ENCODE assay signal across 8 mouse cellular contexts in genomic region chr11:88555902-88556549, GRCm38 (mm10).
DNase-seq lines count a peak whose midpoint lies in the region; ATAC-seq lines count a peak whose summit lies in the region.

No protein-coding gene starts in this region.

- no peak overlapping the region for H3K9ac ChIP-seq in limb, embryonic 12.5 days (replicated peaks)

- peak; percentile 50 for DNase-seq in adrenal gland, adult 2 months
- DNase-seq in adrenal gland, postnatal 4 days (ENCODE audit: low spot score in 2 of 2) = no peak
- peak; percentile 78 for DNase-seq in embryo, embryonic 11 days
- DNase-seq in hindbrain, embryonic 10.5 days (ENCODE audit: low spot score) = no peak
- peak; percentile 58 for DNase-seq in naive thymus-derived CD4-positive, alpha-beta T cell, adult 2 months (ENCODE audit: low read depth)
- DNase-seq in retina, postnatal 1 day = no peak
- DNase-seq in right cerebral cortex, postnatal 25 days = no peak

- no peaks in the 10 kb centered on the region for H3K27me3 ChIP-seq in hindbrain, embryonic 10.5 days (ENCODE audit: insufficient read depth, poor library complexity, severe bottlenecking)
- H3K27me3 ChIP-seq in limb, embryonic 12.5 days = peaks cover 21% of the 10 kb centered on the region

- peak overlapping the region; percentile 82 for H3K27ac ChIP-seq in hindbrain, embryonic 10.5 days
- H3K27ac ChIP-seq in limb, embryonic 12.5 days = peak overlapping the region; percentile 83

- H3K4me3 ChIP-seq in hindbrain, embryonic 10.5 days = no peak overlapping the region
- no peak overlapping the region for H3K4me3 ChIP-seq in limb, embryonic 12.5 days (replicated peaks)

- peak overlapping the region; percentile 40 for H3K4me2 ChIP-seq in limb, embryonic 12.5 days

- peaks cover 2% of the 10 kb centered on the region; the same call in 1 of the 2 replicates for H3K36me3 ChIP-seq in hindbrain, embryonic 10.5 days
- no peaks in the 10 kb centered on the region for H3K36me3 ChIP-seq in limb, embryonic 12.5 days

- ATAC-seq in limb, embryonic 12.5 days (ENCODE audit: insufficient number of reproducible peaks, insufficient read depth, low FRiP score, low TSS enrichment, low read depth) = peak; percentile 12; the same call in 1 of the 2 replicates

- H3K9me3 ChIP-seq in hindbrain, embryonic 10.5 days = no peaks in the 10 kb centered on the region
- no peaks in the 10 kb centered on the region for H3K9me3 ChIP-seq in limb, embryonic 12.5 days

- peaks cover 99% of the 10 kb centered on the region for H3K4me1 ChIP-seq in hindbrain, embryonic 10.5 days (replicated peaks)
- H3K4me1 ChIP-seq in limb, embryonic 12.5 days (replicated peaks) = peaks cover 95% of the 10 kb centered on the region

- 49% methylated on average over 6 of the region's 6 CpGs for WGBS in hindbrain, embryonic 10.5 days
- WGBS in limb, embryonic 12.5 days = 9% methylated on average over 6 of the region's 6 CpGs

Comparison
In these comparisons a context has a peak if more than half of its experiments do, and no peak if none do; other contexts are left out.
1. DNase-seq: peak in adrenal gland, adult 2 months (single experiment), embryo, embryonic 11 days (single experiment) and naive thymus-derived CD4-positive, alpha-beta T cell, adult 2 months (single experiment); none in adrenal gland, postnatal 4 days (0 of 2), hindbrain, embryonic 10.5 days (single experiment), retina, postnatal 1 day (single experiment) and right cerebral cortex, postnatal 25 days (single experiment).